Mouse (Mus musculus) C2C12 (cell line): ENCODE data around the gene 4930519P11Rik.

Experiments used
- CEBPB ChIP-seq: IDR thresholded peaks from one replicate; pipeline ENCODE4 v1.6.1; 2011; ENCODE audit warnings: low read depth, mild to moderate bottlenecking, control low read depth, moderate library complexity
- CTCF ChIP-seq: IDR thresholded peaks from one replicate; pipeline ENCODE4 v1.5.1; 2011; ENCODE audit not compliant: control insufficient read depth, insufficient read depth, insufficient read length
- MAX ChIP-seq: IDR thresholded peaks from one replicate; pipeline ENCODE4 v1.6.1; 2011; ENCODE audit warnings: mild to moderate bottlenecking, control low read depth
- MYOD1 ChIP-seq: IDR thresholded peaks from one replicate; pipeline ENCODE4 v1.6.1; 2011; ENCODE audit warnings: low read depth; ENCODE audit not compliant: control insufficient read depth, insufficient read length
- USF1 ChIP-seq: IDR thresholded peaks from one replicate; pipeline ENCODE4 v1.6.1; 2011; ENCODE audit warnings: low read depth, mild to moderate bottlenecking, control low read depth, moderate library complexity

GRCm38 (mm10) chr2:154659531-154660074 is 46.4 kb upstream of the 4930519P11Rik start:
- TF ChIP-seq CTCF (no peak), MAX (no peak), CEBPB (no peak), USF1 (no peak), MYOD1 (no peak)
